Mouse (Mus musculus) stomach, postnatal 0 days (tissue): ENCODE data around the gene Cngb1. TPM values are rescaled to one million over a fixed set of nuclear protein-coding genes. Genes with fewer than 3 reads are reported as not detected.

ENCODE experiments used
- ATAC-seq: fragments of 200-750 bp; cut with Nextera tagmentation; 2 replicates; pipeline ENCODE4 v1.8.0; 2017; ENCODE audit not compliant: low FRiP score, low TSS enrichment
- DNase-seq: peaks from one replicate; pipeline ENCODE4 v3.0.0-alpha.2; 2016; ENCODE audit warnings: low spot score
- H3K27ac ChIP-seq: fragments of 300-500 bp; sonication (generic); replicated peaks from 2 replicates; pipeline ENCODE4 v1.5.1; 2014; ENCODE audit warnings: mild to moderate bottlenecking, control low read depth
- H3K27me3 ChIP-seq: fragments of 300-500 bp; sonication (generic); 2 replicates; pipeline ENCODE4 v1.6.1; 2014; ENCODE audit warnings: low read length; ENCODE audit not compliant: control insufficient read depth, insufficient read depth
- H3K36me3 ChIP-seq: fragments of 300-500 bp; sonication (generic); 2 replicates; pipeline ENCODE4 v1.6.1; 2014; ENCODE audit warnings: low read length, mixed read lengths; ENCODE audit not compliant: control insufficient read depth, insufficient read depth
- H3K4me1 ChIP-seq: fragments of 300-500 bp; sonication (generic); replicated peaks from 2 replicates; pipeline ENCODE4 v1.6.1; 2014; ENCODE audit warnings: antibody characterized with exemption; ENCODE audit not compliant: control insufficient read depth, insufficient read depth
- H3K4me2 ChIP-seq: fragments of 300-500 bp; sonication (generic); replicated peaks from 2 replicates; pipeline ENCODE4 v1.6.1; 2014; ENCODE audit warnings: low read depth, mild to moderate bottlenecking, control low read depth, moderate library complexity
- H3K4me3 ChIP-seq: fragments of 300-500 bp; sonication (generic); 2 replicates; pipeline ENCODE4 v1.5.1; 2014; ENCODE audit warnings: low read depth, low read length, control low read depth
- H3K9ac ChIP-seq: fragments of 300-500 bp; sonication (generic); 2 replicates; pipeline ENCODE4 v1.6.1; 2014; ENCODE audit warnings: mild to moderate bottlenecking, low read length, control low read depth, mixed read lengths
- H3K9me3 ChIP-seq: fragments of 300-500 bp; sonication (generic); 2 replicates; pipeline ENCODE4 v1.6.1; 2016; ENCODE audit warnings: low read length; ENCODE audit not compliant: control insufficient read depth
- CTCF ChIP-seq: IDR thresholded peaks from 2 replicates; pipeline ENCODE4 v1.5.1; 2016; ENCODE audit warnings: antibody characterized with exemption, low read depth, mild to moderate bottlenecking, moderate library complexity
- EP300 ChIP-seq: optimal IDR thresholded peaks from 2 replicates; pipeline ENCODE3; 2016; ENCODE audit warnings: antibody characterized with exemption
- WGBS: fragments of 180-500 bp; shearing (Covaris S2); extraction: QIAGEN DNeasy Blood & Tissue Kit; methylation state at CpG from one replicate; pipeline ENCODE4 v1.1.7; 2014; 5-methylcytosine and 5-hydroxymethylcytosine counted together
- polyA plus RNA-seq: library from polyadenylated mRNA; unstranded; fragments of >200 nt; fragmentation: Nextera tagmentation; extraction: Ambion mirVana; gene quantifications from 2 replicates; pipeline ENCODE4 v1.2.1, GENCODE M21; 2015

The Cngb1 gene
- polyA plus RNA-seq, 1 experiment from 2014 or later: 1.1 TPM

GRCm38 (mm10) chr8:95336363-95336762 lies 30.0 kb upstream of the Cngb1 start:
- TF ChIP-seq CTCF (no peak), EP300 (no peak)

GRCm38 (mm10) chr8:95335706-95336105 lies 29.3 kb upstream of the Cngb1 start:
- WGBS: 79% methylated on average over 1 of the region's 1 CpGs
- Histone ChIP-seq H3K4me2 (no peak overlapping the region), H3K27me3 (no peaks in the 10 kb centered on the region), H3K9me3 (no peaks in the 10 kb centered on the region), H3K9ac (no peak overlapping the region), H3K27ac (no peak overlapping the region), H3K36me3 (peaks cover 4% of the 10 kb centered on the region; the same call in 1 of the 2 replicates), H3K4me3 (no peak overlapping the region), H3K4me1 (0 out of 2 replicates have a peak, but pooled peaks cover 4% of the 10 kb centered on the region)
- DNase-seq (no peak), ATAC-seq (no peak)
- TF ChIP-seq CTCF (no peak), EP300 (no peak)

More at GRCm38 (mm10) chr8:95336363-95336762, 30.0 kb upstream of the Cngb1 start:
- H3K9ac ChIP-seq: no peak overlapping the region
- H3K27me3 ChIP-seq: no peaks in the 10 kb centered on the region
- 0 out of 2 replicates have a peak, but pooled peaks cover 2% of the 10 kb centered on the region for H3K4me1 ChIP-seq
- no peak overlapping the region for H3K27ac ChIP-seq
- no peaks in the 10 kb centered on the region for H3K9me3 ChIP-seq
- no peak for ATAC-seq
- no peak overlapping the region for H3K4me2 ChIP-seq
- H3K36me3 ChIP-seq: peaks cover 6% of the 10 kb centered on the region; the same call in 1 of the 2 replicates
- DNase-seq: no peak
- H3K4me3 ChIP-seq: no peak overlapping the region

DNA sequence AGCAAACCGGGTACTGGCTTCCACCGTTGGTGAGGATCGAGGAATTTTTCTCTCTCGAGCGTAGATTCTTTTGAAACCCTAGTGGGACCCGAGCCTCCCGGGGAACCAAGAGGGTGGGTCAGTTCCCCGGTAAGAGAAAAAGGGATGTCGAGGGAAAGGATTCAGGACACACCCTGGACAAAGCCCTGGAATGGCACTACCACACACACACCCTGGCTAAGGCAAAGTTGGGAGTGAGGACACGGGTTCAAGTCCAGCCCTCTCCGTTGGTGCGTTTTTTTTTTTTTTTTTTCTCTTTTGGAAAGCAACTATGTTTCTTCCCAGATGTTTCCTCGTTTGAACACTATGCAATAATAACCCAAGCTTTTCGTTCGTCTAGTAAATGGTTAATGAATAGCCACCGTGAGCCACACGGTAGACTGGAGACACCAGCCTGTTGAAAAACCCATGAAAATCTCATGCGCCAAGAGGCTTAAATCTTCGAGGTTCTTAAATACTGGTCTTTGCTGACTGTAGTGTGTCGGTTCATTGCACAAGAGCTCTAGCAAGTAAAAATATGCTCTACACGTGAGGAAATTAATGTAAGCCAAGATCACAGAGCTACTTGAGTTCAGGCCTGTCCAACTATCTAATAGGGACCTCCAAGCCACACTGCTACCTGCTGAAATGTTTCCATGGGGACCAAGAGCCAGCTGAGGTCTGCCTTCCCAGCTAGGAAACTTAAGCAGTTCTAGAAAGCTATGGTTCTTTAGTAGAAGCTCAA lies 26.2 kb upstream of the Cngb1 start:
- DNase-seq (peak; percentile 11), ATAC-seq (no peak; the same call in 1 of the 2 replicates)
- 0 out of 2 replicates have a peak, but pooled peaks cover 5% of the 10 kb centered on the region for H3K4me1 ChIP-seq
- TF ChIP-seq EP300: no peak
- no peak for TF ChIP-seq CTCF
- peaks cover 17% of the 10 kb centered on the region for H3K36me3 ChIP-seq
- H3K9ac ChIP-seq: peak overlapping the region; percentile 93
- H3K4me2 ChIP-seq: peak overlapping the region; percentile 80
- H3K9me3 ChIP-seq: no peaks in the 10 kb centered on the region
- no peaks in the 10 kb centered on the region for H3K27me3 ChIP-seq
- peak overlapping the region; percentile 97 for H3K27ac ChIP-seq
- peak overlapping the region; percentile 83 for H3K4me3 ChIP-seq
- WGBS: 14% methylated on average over 21 of the region's 21 CpGs

- no peaks in the 10 kb centered on the region for H3K27me3 ChIP-seq
- H3K4me2 ChIP-seq: peak within 1 kb of the TSS; percentile 80
- ATAC-seq: peak; percentile 95
- WGBS: under 1% methylated on average over 72 of the region's 80 CpGs
- H3K4me3 ChIP-seq: peak within 1 kb of the TSS; percentile 83
- H3K9ac ChIP-seq: peak within 1 kb of the TSS; percentile 93
- peak within 1 kb of the TSS; percentile 97 for H3K27ac ChIP-seq
- H3K9me3 ChIP-seq: no peaks in the 10 kb centered on the region
- DNase-seq: peak; percentile 96
- 0 out of 2 replicates have a peak, but pooled peaks cover 5% of the 10 kb centered on the region for H3K4me1 ChIP-seq
- peaks cover 20% of the 10 kb centered on the region for H3K36me3 ChIP-seq
- TF ChIP-seq EP300: peak; percentile 32
- TF ChIP-seq CTCF: peak; percentile 74
Observed at GRCm38 (mm10) chr8:95331720-95332436, 25.5 kb upstream of the Cngb1 start, which contains the start of the genes Zfp319 and Usb1. Gene Zfp319 (minus strand): TSS chr8:95331950. Gene Usb1 (plus strand): TSS chr8:95332284.

DNA sequence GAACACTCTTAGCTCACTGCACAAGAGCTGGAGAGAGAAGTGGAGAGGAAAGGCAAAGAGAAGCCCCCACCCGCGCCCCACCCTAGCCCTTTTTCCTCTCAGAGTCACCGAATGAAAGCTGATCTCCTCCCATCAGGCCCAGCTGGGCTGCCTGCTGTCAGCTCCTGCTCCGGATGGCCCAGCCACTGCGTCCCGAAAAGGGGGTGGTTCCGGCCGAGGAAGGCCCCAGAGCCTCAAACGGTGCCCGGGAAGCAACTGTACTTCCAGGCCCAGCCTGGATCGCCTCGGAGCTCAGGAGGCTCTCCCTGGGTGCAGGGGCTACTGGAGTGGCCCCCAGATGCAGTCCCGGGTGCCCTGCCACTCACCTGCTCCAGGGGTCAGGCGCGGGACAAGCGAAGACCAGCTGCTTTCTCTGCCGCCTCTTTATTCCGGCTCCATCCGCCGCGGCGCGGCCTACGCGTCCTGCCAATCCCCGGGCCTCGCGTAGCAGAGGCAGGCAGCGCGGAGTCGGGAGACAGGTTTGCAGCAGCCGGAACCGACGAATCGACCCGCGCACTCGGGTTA lies 24.9 kb upstream of the Cngb1 start:
- Histone ChIP-seq H3K4me1 (0 out of 2 replicates have a peak, but pooled peaks cover 5% of the 10 kb centered on the region), H3K36me3 (peaks cover 24% of the 10 kb centered on the region), H3K4me3 (peak overlapping the region; percentile 83), H3K27ac (peak overlapping the region; percentile 97), H3K27me3 (no peaks in the 10 kb centered on the region), H3K9me3 (no peaks in the 10 kb centered on the region), H3K9ac (peak overlapping the region; percentile 93), H3K4me2 (peak overlapping the region; percentile 80)
- 0% methylated on average over 35 of the region's 38 CpGs for WGBS
- no peak for DNase-seq
- peak; percentile 10; the same call in 1 of the 2 replicates for TF ChIP-seq CTCF
- no peak for TF ChIP-seq EP300
- peak; percentile 45 for ATAC-seq
